Mouse (Mus musculus): Measurements from ENCODE around the gene Cldn2.

Gene Cldn2

DNA sequence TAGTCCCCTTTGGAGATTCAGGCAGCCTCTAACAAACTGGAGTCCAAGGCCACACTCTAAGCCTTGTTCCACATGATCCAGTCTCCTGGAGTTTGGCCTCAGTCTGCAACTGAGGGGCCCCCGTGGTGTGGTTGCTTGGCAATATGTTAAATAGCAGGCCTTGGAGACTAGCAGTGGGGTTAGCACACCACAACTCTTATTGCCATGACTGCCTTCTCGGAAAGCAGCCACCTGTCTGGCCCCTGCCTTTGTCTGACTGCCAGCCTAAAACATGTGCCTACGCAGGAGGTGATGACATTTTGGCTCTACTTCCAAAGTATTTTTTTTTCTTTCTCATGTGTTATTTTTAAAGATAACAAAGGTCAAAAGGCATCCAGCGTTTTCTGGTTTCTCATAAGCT is 7.5 kb downstream of the Cldn2 start:
- no peak for DNase-seq (ENCODE audit: low spot score)

DNA sequence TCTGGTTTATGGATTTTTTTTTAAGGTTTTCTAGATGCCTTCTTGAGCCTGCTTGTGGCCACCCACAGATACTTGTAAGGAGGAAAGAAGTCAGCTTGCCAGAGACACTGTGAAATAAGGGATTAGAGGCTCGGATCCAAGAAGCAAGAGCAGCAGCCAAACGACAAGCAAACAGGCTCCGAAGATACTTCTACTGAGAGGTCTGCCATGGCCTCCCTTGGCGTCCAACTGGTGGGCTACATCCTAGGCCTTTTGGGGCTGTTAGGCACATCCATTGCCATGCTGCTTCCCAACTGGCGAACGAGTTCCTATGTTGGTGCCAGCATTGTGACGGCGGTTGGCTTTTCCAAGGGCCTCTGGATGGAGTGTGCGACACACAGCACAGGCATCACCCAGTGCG is 7.9 kb downstream of the Cldn2 start:
- DNase-seq (ENCODE audit: low spot score), result no peak

DNA sequence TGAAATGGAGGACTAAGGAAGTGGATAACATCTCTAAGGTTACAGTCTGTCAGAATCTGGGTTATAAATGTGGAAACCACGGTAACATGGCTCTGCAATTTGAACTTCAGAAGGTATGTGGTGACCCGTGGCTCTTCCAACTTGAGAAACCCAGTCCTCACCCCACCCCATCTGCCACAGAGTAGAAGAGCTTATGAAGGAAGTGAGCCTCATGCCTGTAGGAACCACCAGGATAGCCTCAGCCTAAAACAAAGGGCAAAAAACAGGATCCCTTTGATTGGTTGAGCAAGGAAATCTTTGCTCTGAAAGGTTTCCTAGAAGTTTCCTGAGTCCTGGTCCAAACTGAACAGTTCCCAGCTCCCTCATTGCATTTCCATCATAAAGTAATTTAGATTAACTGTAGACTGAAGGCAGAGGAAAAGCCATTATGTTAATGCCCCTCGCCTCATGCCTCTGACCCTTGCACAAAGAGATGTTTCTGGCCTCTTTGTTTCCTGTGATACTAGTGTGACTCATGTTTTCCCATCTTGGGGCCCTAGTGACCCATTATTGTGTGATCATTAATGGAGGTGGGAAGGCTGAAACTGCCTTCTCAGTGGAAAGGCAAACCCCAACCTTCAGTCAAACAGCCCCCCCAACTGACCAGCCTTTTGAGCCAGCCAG is 12.1 kb downstream of the Cldn2 start:
- DNase-seq (ENCODE audit: low spot score), result no peak

DNA sequence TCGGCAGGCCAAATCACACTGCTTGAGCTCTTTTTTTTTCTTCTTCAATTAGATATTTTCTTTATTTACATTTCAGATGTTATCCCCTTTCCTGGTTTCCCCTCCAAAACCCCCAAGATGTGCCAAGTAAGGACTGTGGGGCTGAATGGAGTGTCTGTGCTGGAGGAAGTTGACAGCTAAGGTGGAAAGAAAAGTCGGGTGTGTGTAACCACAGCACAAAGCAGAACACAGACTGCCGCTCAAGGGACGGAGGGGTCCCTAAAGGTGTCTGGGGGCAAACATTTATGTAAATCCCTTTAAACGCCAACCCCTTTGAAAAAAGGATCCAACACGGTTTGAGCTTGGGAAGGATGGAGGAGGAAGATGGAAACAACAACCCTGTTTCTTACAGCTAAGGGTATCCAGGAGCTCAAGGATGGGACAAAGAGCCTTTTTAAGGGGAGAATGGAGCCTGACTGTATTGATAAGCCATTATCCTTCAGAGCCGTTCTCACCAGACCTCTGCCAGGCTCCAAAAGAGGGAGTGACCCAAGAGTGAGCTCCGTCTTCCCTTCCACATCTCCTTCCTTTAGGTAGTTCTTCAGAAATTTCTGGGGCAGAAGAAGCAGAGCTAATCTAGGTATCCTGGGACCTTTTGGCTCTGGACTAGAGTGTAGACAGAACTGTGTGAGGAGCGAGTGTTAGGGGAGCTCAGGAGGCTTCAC is 12.8 kb downstream of the Cldn2 start:
- no peak for DNase-seq (ENCODE audit: low spot score)

DNA sequence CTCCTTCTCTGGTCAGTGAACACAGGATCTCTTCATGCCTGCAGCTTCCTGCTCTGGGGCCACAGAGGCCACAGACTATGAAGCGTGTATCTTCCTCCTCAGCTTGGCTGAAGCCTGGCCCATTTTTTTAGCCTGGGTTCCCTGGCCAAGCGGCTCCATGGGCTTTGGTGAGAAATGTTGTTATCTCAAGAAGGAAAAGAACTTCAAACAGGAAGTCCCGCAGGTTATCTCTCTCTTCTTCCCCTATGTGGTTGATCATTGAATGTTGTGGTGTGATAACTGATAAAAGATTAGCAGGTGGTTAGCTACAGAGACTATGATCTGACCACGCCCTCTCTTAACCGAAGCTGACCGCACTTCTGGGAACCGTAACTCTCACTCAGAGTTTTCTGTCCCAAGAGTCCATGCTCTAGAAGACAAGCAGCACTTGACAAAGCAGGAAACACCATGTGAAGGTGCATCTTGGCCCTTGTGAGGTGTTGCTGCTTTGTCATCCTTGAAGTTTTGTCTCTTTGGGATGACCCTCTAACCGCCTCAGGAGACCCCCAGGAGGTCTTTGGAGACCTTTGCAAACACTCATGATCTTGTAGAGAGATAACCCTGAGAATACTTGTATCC is 13.5 kb downstream of the Cldn2 start:
- DNase-seq (ENCODE audit: low spot score), result no peak

DNA sequence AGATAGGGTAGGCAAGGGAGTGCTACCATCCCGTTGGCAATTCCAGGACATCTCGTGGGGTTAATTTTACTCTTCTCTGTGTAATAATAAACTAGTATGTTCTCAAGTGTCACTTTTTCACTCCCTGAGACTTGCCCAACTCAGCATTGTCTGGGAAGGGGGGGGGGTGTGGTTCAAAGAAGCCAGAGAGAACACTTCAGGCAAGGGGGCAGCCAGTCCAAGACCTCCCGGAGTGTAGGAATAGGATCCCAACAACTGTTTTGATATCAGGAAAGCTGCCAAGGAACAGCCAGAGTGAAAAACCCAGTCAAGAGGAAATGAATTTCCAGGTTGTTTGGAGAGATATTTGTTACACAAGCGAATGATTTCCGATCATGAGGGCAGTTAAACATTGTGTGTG is 14.6 kb downstream of the Cldn2 start:
- no peak for DNase-seq (ENCODE audit: low spot score)

DNA sequence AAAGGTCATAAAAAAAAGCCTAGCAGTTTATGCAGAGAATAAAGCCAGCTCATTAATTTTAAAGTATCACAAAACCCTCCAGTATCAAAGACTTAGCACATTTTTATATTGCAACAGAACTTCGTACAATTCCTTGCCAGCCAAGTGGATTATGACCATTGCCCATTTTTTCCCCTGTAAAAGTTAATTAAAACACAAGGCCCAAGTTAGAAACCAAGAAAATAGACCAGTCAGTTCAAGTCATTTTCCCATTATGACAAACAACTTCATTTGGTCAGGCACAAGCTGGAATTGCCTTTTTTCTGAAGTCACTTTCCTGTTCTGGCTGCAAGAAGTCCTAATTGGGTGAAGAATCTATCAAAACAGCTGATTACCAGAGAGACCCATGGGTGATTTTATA is 24.8 kb downstream of the Cldn2 start:
- no peak for DNase-seq (ENCODE audit: low spot score)

DNA sequence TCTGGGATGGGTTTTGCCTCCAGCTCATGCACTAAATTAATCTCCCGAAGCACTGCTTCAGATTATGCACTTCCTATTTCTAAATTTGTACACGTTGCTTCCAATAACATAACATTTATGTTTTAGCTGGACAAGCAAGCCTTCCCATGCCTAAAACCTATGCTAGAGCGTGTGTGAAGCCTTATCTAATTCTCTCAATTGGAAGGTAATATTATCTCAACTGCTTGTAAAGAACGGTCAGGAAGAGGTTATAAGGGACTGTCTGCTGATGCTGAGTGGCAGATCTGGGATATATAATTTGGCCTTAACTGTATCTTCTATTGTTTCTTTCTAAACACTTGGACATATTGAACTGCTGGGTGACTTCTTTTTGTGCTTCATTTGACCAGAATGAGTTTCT is 26.3 kb downstream of the Cldn2 start:
- no peak for DNase-seq (ENCODE audit: low spot score)

DNA sequence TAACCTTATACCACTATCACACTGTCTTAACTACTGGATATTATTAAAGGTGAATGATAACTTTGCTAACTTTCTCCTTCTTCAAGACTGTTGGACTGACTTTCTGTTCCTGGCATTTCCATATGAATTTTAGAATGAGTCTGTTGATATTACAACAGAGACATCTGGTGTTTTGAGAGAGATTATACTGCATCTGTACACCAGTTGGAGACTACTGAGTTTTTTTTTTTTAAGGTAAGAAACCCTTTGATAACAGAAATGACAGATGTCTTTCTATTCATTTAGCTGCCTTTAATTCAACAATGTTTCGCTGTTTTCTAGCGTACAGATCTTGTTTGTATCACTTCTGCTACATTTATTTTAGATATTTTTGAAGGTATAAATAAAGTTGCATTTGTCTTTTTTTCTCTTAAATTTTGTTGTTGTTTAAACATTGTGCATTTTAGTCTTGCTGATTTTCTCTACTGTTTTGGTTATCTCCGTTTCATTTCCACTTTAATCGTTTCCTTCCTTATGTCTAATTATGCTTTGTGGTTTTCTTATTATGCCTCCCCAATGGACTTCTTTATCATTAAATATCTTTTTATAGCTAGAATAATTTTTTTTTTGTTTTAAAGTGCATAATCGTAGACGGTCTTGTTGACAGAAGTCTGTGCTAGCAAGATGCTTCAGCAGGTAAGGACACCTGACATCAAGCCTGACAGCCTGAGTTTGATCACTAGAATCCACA is 27.9 kb downstream of the Cldn2 start:
- no peak for DNase-seq (ENCODE audit: low spot score)

DNA sequence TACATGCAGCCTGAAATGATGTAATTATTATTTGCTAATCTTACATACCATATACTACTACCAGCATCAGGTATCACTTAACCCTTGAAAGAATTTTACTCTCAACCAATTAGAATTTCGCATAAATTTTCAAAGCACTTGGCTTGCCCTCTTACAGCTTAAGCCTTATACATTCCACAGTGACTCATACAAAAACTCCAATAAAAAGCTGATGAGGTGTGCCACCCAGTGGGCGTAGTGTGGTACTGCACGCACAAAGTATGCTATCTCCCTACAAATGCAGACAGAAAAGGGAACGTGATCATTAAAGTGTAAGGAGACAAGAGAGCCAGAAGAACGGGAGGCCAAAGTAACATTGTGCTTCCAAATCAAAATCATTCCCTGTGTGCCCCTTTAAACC is 31.8 kb downstream of the Cldn2 start:
- DNase-seq (ENCODE audit: low spot score), result peak; percentile 21

DNA sequence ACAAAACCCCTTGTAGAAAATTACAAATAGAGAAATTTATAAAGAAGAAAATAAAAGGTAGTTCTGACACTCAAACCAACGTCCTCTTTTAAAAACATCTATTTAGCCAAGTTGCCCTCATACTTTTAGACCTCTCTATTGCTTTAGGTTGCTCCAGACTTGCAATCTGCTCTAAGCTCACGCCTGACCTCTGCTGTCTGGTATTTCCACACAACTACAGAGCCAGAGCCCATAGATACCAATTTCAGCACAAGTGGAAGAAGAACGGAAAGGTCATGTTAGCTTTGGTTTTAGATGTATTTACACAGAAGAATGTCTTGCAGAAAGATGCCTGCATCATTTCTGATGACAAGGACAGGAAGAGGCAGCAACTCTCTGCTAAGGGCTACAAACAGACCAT is 38.4 kb downstream of the Cldn2 start:
- DNase-seq (ENCODE audit: low spot score), result no peak

DNA sequence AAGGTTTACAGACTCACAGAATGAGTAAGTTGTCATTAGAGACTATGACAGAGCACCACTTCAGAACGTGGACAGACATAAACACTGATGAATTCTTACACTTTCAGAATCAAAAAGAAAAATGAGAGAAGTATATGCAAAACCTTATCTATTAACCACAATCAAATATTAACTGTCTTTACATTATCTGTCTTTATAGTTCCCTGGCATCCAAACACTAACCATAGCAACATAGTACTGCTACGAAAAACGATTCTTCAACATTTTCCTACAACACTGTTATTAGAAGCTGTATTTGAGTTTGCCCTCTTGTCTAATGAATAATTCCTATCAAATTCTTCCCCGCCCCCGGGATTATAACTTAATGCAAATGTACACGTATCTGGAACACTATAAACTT is 40.5 kb downstream of the Cldn2 start:
- DNase-seq (ENCODE audit: low spot score), result no peak

DNA sequence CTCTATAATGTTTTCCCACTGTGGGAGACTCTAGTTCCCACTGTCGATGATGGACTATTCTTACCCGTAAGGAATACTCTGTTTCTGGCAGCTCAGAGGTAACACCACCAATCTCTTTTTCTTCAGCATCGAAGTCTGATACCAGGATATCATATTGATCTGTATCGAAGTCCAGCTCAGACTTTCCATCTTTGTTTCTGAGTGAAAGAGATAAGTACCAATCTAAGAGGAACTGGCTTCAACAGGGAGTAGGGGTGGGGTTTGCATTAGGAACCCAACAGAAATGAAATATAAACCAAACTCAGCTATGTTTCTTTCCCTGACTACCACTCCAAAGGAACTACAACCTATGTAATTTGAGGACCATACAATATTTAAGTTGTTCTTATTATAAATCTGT is 54.2 kb downstream of the Cldn2 start:
- no peak for DNase-seq (ENCODE audit: low spot score)

DNA sequence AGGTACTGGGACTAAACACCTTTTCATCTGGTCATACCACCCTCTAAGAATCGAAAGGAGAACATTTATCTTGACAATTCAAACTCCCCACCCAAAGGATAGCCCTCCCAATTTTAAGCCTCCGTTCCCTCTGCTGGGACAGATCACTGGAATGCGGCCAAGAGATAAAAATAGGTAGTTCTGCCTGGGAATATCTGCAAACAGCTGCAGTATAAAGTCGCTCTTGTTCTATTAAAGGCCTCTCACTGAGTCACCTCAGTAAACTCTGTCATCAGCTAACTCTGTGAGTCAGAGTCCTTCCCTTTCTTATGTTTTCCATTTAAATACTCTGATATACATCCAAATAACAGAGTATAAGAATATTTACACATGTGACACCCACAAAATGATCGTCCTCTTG is 58.8 kb downstream of the Cldn2 start:
- DNase-seq (ENCODE audit: low spot score), result no peak

All from T-cell, adult 2 months (primary cell).